Mouse (Mus musculus): ENCODE data around the gene Prpf8.

DNA sequence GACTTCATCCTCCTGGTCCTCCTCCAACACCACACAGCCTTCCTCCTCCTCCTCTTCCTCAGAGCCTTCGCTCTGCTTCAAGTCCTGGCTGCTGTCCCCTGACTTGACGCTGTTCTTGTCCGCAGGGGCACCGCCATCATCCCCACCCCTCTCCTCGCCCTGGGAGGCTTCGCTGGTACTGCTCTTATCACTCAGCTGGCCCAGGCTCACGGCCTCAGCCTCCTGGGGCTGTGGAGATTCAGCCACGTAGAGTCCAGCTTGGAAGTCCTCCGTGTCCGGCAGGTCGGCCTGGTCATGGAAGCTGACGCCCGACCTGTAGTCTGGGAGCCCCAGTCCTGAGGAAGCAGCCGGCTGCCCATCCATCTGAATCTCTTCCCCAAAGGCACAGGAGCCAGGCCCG lies 35.7 kb upstream of the Prpf8 start:
- TF ChIP-seq CTCF (IDR thresholded peaks at IDR 0.05; ENCODE audit: extremely low read depth, insufficient read depth, insufficient read length, insufficient replicate concordance) (no peak), POLR2A (IDR thresholded peaks at IDR 0.05; ENCODE audit: low read depth, low read length) (no peak)
